Mouse (Mus musculus) CD8-positive naive resting alpha-beta T cell, adult 2 months (primary cell): Measurements from ENCODE around the gene Setd7.

Experiments used
- DNase-seq, 2 experiments: peaks; one replicate each; pipeline ENCODE4 v3.0.0; 2022; ENCODE audit warnings: low read depth in 2 of 2, low spot score in 2 of 2

The Setd7 gene

GRCm38 (mm10) chr3:51517878-51518762, 42.6 kb downstream of the Setd7 start:
- DNase-seq, result no peak

GRCm38 (mm10) chr3:51517467-51517866, 43.2 kb downstream of the Setd7 start:
- no peak for DNase-seq

GRCm38 (mm10) chr3:51511983-51512382, 48.7 kb downstream of the Setd7 start:
- no peak for DNase-seq

GRCm38 (mm10) chr3:51510903-51511302, 49.8 kb downstream of the Setd7 start:
- DNase-seq, result peak; percentile 41 to 64

- no peak for DNase-seq
These were observed 55.2 kb downstream of the Setd7 start for GRCm38 (mm10) chr3:51505465-51505864.

GRCm38 (mm10) chr3:51504385-51504952, 56.2 kb downstream of the Setd7 start:
- no peak for DNase-seq

GRCm38 (mm10) chr3:51499876-51500275, 60.8 kb downstream of the Setd7 start:
- DNase-seq, result no peak

- no peak for DNase-seq
These were observed 62.0 kb downstream of the Setd7 start for GRCm38 (mm10) chr3:51498659-51499058.

GRCm38 (mm10) chr3:51497978-51498377, 62.7 kb downstream of the Setd7 start:
- DNase-seq, result no peak

GRCm38 (mm10) chr3:51495646-51496045, 65.0 kb downstream of the Setd7 start:
- peak; percentile 25 to 45 for DNase-seq

GRCm38 (mm10) chr3:51494466-51494865, 66.2 kb downstream of the Setd7 start:
- DNase-seq, result no peak

- DNase-seq, result no peak
These were observed 67.3 kb downstream of the Setd7 start for GRCm38 (mm10) chr3:51493272-51493838.

- no peak for DNase-seq
These were observed 70.5 kb downstream of the Setd7 start for GRCm38 (mm10) chr3:51490088-51490753.

GRCm38 (mm10) chr3:51486491-51487195, 74.0 kb downstream of the Setd7 start:
- DNase-seq, result no peak

- no peak for DNase-seq
These were observed 75.3 kb downstream of the Setd7 start for GRCm38 (mm10) chr3:51485347-51485746.

GRCm38 (mm10) chr3:51484370-51484769, 76.3 kb downstream of the Setd7 start:
- no peak for DNase-seq

GRCm38 (mm10) chr3:51483741-51484359, 76.8 kb downstream of the Setd7 start, which contains the start of gene Rab33b:
Gene Rab33b, plus strand, starts transcription at chr3:51483920.
- peak; percentile 96 to 98 for DNase-seq

- no peak for DNase-seq
These were observed 77.9 kb downstream of the Setd7 start for GRCm38 (mm10) chr3:51482781-51483180.

GRCm38 (mm10) chr3:51481881-51482280, 78.8 kb downstream of the Setd7 start:
- DNase-seq, result no peak

GRCm38 (mm10) chr3:51481059-51481458, 79.6 kb downstream of the Setd7 start:
- peak; percentile 36 to 57 for DNase-seq
